Mouse (Mus musculus) urinary bladder, postnatal 10 days (tissue): ENCODE results near the gene Dusp14.

Experiments
- DNase-seq: peaks from one replicate; pipeline ENCODE4 v3.0.0; 2022; ENCODE audit warnings: low spot score

The Dusp14 gene

DNA sequence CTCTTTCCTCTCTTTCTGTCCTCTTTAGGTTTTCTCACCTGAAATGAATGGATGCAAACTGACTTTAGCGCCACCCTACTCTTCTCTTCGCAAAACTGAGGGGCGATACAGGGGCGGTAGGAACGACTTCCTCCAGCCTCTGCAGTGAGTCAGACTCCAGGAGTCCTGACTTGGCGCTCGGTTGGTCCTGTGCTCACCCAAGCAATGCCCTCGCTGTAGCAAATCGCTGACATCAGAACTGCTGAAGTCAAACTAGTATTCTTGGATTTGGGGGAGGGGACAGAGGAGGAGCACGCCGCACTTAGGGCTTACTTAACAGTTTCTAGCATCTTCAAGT lies at the start of gene Dusp14:
TSS of gene Dusp14 (minus strand) at position 228 of the 337 bp plus-strand sequence.
- no peak for DNase-seq

DNA sequence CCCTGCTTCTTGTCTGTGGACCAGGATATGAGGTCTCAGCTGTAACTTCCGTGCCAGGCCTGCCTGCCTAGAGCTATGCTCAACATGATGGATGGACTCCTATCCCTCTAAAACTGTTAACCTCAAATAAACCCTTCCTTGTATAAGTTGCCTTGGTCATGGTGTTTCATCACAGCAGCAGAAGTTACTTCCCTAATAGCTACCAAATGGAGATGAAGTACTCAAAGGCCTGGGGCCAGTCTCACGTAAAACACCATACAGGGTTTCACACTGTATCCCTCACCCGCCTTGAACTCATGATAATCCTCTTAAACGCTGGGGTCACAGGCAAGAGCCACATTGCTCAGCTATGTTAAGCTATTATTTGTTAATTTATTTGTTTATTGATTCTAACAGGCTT lies 48.4 kb upstream of the Dusp14 start:
- no peak for DNase-seq

DNA sequence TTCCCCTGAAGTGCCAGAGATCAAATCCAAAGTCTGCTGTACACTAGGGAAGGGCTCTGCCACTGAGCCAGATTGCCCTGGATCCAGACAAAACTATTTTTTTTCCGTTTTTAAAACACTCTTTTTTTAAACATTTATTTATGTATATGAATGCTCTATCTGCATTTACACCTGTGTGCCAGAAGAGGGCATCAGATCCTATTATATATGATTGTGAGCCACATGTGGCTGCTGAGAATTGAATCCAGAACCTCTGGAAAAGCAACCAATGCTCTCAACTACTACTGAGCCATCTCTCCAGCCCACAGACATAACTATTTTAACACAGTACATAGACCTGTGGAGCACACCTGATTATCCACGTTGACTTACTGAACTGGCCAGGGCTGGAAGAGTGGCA lies 47.2 kb upstream of the Dusp14 start:
- DNase-seq = no peak

DNA sequence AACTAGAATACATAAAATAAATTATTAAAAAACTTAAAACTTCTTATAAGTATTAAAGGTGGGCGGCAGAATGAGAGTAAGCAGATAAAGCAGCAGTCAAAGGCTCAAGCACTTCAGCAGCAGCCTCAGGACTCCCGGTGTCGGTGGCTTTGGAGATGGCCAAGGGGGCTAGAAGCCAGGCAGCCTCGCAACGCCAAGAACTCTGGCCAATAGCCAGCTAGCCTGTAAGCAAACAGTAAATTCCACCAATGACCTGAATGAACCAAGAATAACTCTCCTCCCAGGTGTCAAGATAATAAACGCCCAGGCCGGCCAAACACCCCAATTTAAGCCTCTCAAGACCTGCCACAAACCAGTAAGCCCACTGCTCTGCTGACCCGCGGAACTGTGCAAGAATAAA lies 46.6 kb upstream of the Dusp14 start:
- no peak for DNase-seq

DNA sequence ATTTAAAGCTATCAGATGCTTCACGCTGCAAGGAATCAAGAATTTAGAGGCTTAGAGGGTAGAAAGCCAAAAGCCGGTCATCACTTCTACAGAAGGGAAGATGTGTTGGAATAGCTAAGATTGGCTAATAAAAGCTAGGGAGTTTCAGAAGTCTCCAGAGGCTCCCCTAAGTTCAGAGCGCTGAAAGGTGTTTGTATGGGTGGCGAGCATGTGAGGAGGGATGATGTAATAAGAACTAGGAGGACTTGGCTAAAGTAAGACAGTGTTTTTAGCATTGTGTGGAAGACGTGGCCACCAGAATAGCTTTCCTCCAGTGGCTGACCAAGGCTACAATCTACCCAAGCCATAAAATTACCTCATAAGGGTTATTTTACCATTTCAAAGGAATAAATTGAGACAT lies 44.6 kb upstream of the Dusp14 start:
- DNase-seq = no peak

DNA sequence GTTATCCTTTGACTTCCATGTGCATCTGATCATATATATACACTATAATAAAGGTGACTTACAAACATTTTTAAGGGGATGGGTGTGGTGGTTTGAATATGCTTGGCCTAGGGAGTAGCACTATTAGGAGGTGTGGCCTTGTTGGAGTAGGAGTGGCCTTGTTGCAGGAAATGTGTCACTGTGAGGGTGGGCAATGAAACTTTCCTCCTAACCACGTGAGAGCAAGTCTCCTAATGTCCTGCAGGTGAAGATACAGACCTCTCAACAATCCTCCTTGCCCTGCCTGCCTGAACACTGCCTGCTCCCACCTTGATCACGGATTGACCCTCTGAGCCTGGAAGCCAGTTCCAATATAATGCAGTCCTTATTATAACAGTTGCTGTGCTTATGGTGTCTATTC lies 38.1 kb upstream of the Dusp14 start:
- DNase-seq = no peak

DNA sequence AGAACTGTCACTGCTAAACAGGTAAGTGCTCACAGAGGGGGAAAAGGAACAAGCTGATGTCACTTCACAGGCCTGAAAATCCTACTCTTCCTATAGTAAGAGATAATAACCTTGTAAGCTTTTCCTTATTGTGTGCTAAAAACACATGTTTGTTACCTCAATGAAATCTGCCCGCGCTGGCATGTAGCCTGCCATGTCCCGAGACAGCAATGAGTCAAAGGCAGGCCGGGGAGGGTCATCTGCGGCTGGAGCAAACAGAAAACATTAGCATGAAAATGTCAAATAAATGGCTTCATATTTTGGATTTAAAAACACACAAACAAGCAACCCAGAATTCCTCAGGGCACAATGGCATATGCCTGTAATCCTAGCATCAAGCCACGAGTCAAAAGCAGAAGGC lies 35.0 kb upstream of the Dusp14 start:
- no peak for DNase-seq

DNA sequence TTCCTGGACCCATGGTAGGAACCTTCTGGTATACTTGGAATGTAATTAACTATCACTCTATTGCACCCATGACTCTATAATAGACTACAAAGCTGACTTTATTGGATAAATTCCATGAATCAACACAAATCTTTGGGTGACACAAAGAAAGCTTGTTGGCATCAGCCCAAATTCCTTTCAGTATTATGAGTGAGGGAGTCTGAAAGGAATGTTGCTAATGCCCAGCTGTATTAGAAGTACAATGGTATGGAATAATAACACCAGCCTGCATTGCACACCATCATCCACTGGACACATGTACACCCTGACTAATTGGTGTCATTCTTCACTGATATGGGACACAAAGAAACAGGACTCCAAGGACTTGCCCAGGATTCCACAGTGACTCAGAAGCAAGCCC lies 32.1 kb upstream of the Dusp14 start:
- no peak for DNase-seq

DNA sequence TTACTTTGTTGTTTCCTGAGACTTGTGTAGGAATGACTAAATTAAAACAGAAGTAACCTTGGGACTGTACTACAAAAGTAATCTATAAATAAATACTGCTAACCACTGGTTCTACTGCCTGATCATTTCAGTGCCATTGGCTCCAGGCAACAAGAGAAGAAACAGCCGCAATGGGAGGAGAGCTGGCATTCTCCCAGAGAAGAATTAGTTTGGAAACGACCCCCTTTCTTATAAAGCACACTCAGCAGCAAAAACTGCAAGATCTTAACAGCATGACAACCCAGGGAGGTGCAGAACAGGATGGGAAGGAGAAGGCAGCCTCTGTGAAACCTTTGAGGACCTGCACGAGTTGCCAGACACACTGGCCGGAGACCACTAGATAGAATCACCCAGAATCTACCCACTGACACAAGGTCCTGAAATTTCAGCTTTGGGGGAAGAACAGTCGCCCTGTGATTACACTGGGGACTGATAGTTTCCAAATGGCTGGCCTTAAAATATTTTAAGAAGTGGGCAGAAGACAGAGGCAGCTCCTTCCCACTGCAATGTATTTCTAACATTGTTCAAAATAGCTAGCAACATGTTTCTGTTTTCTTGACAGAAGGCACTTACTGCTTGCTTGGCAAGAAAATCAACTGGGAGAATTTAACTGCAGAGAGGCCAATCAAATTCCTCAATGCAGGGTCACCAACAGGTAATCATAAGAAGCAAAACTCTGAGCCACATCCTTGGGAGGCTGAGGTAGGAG lies 28.4 kb upstream of the Dusp14 start:
- DNase-seq = no peak

DNA sequence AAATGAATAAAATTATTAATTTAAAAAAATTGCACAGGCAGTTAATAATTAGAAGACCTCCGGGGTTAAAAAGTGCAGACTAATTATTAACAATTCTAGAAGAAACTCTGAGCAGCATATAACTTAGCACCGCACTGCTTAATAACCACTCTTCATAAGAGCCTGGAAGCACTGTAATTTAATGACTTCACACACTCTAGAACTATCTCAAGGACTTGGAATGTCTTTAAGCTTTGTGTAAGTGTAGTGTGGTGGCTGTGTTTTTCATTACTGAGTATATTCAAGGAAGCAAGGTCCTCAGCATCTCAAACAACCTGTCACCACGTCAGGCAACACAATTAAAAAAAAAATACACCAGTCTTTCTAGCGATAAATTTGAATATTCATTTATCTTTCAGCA lies 26.0 kb upstream of the Dusp14 start:
- no peak for DNase-seq

DNA sequence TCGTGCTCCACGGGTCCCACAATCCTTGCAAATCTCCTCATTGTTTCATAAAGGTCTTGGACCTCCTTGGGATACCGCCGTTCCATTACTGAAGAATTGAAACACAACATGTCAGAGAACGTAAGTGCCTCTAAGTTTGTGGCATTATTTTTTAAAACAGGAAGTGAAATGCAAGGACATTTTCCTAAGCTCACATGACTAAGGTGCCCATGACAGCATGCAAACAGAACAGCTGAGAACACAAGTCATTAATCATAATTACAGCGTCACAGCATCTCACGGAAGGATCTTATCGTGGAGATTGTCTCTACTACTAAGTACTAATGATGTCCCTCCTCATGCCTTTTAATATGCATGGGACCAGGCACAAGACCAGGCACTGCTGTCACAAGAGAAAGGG lies 21.5 kb upstream of the Dusp14 start:
- DNase-seq = no peak

DNA sequence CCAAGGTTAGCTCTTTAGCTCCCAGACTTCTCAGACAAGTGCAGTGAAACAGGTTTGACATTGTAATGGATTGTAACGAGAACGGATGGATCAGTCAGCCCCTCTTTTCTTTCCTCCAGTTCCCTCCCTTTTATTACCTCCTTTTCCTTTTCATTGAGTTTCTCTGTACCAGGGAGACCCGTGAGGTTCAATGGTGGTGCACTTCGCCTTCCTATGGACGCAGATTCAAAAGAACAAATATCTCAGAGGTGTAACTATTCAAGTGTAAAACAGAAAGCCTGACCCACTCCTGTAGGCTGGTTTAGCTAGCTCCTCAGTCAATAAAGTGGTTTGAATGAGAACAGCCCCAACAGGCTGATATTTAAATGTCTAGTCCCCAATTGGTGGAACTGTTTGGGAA lies 12.8 kb upstream of the Dusp14 start:
- no peak for DNase-seq

DNA sequence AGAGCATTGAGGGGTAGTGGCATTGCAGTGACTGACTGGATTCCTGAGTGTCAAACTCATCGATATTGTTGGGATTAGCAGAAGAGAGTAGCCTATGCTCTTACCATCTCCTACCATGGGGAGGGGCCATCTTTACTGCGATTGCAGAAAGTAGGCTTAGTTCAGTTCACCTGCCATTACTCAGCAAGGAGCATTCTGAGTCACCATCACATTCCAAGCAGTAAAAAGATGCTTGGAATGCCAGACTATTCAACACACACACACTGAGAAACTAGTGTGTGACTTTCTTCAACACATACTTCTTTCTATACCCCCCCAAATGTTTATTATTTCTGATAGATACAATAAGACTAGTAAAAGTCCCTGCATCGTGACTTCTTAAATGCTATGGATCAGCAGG lies 11.3 kb upstream of the Dusp14 start:
- no peak for DNase-seq

DNA sequence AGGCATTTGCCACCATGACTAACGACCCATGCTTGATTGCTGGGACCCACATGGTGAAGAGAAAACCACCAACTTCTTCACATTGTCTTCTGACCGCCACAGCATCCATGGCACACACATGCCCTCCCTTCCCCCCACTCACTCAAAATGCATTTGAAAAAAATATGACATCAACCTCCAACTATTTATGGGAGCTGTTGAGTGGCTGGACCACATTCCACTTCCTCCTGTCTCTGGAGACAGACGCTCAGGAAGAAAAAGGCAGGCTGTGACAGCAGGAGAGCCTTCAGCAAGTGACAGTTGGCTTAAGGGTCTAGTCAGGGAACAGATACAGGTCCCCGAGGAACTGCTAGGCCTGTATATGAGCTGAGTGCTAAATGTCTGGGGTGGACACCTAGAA lies 10.8 kb upstream of the Dusp14 start:
- no peak for DNase-seq

DNA sequence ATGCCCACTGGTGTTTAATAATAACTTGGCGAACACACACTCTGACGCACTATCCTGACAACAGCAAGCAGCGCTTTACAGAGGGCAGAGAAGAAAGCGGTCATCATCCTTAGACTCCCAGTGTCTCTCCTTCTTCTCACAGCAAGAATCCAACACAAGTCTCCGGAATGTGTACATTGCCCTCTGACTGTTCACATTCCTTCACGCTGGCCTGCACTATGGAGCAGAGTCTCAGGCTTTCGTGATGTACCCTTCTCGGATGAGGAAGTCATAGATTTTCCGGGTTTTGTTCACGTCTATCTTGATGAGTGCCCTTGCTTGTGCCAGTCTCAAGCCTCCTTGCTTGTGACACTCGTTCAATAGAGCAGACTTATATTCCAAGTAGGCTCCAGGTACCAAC lies 10.3 kb upstream of the Dusp14 start:
- DNase-seq = no peak

DNA sequence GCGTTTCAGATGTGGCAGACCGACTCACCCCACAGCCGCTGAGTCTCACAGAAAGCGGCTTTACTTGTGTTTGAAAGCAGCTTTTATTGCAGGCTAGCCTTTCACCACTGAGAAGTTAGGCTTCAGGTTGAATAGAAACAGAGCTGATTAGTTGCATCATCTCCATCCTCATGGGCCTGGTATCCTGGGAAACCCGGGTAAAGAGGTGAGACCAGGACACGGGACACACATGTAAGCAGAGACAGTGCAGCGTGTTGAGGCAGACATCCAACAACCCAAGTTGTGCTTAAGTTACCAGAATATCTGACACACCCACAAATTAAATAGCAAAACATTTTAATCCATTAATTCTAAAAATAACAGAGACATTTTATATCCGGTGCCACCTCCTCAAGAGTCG lies 9.5 kb upstream of the Dusp14 start:
- DNase-seq = no peak

DNA sequence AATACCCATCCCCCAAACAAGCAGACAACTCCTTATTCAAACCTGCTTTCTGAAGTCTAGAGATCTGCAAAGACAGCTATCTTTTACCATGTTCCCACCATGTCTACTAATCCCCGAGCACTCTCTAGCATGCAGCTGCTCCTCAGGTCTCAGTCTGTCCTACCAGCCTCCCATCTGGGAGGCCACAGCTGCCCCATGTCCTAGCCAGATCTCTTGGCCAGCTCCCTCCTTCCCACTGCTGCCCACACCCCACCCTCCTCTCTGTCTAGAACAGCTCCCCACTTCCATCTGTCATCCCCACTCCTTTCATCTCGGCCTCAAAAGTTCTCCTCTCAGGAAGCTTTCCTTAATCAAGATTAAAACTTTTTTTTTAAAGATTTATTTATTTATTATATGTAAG lies 7.9 kb upstream of the Dusp14 start:
- DNase-seq = no peak

DNA sequence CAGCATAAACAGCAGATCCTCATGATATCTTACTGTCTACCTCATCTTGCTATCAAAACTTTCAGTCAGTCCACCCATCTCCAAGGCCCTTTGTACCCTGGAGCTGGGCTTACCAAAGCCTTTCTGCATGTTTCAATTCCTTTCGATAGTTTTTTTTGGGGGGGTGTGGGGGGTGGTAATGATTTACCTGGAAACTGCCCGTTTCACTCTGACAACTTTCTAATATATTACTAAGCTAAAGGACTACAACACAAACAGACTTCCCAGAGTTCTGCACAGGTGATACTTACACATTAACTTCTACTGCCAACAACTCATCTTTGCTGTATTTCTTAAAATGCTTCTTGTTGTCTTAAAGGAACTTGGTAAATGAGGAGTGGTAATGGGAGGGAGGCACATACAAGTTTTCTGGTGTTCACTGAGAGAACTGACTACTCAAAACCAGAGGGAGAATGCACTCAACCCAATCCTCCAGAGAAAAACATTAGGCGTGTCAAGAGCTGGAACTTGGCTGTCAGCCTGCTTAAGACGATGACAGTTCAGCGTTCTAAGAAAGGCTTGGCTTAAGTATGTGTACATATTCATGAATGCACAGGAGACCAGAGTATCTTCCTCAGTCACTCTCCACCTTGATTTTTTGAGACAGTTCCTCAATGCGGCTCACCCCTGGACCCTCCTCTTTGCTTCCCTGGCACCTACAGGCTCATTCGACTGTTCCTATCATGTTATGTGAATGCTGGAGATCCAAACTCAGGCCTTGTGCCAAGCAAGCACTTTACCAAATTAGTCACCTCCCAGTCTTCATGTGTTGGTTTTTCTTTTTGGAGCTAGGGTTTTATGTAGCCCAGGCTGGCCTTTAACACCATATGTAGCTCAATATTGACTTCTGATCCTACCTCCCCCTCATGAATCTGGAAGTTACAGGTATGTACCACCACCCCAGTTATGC lies 5.0 kb upstream of the Dusp14 start:
- no peak for DNase-seq

DNA sequence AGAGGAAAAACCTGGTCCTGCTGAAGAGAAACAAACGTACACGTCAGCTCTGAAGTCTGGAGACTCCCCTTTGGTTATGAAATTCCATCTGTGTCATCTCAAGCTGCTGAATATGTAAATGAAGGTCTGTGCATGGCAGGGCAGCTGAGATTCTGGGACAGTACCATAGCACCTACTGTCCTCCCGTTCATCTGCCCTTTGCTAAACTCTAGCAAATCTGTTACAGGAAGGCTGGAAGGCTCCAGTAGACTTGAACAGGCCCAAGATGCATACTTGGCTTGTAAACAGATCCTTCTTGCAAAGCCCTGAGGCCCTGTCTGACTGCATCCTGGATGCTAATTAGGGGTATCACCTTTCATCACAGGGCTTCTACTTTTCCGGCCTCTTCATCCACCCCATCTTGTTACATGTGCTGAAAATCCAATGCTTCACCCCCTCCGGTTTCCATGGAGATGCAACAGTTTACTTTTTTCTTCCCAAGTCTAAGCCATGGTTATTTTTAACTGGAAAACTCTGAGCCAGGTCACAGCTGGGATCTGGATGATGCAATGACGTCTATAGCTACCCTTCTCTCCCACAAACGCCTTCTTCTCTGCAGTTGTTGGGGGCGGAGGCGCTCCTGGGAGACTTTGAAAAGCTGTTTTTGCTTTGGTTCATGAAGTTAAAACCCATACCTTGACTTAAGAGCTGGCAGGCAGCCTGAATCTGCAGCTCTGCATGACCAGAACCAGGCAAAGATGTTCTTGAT lies 4.0 kb upstream of the Dusp14 start:
- DNase-seq = no peak

DNA sequence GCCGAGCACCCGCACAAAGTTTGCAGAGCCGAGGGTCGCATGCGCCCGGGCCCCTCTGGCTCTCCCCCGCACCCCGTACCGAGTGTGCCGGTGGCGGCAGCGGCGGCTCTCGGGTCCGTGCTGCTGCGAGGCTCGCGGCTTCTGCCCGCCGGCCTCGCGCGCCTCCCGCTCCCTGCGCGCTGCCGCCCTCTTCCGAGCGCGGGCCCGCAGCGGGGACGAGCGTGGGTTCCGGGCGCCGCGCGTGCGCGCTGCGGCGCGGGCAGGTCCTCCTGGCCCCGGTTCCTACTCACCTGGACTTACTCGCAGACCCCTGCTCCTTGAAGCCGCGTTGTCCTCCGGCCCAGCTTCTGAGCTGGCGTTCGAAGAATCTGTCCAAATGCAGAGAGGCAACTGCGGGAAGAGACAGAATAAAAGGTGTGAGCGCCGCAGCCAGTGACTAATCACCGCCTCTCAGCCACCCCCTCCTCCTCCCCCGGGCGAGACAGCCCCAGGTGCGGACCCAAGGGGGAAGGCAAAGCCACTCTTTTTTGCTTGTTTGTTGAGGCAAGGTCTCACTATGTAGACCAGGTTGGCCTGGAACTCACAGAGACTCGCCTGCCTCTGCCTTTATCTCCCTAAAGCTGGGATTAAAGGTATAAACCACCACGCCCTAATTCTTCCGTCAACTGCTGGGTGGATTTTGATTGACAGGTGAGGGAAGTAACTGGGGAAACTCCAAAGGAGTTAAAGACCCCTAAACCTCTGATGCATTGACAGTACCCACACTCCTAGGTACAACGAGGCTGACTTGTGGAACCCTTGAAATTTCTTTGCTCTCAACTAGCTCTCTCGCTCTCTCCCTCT lies 649 bp downstream of the Dusp14 start:
- no peak for DNase-seq

DNA sequence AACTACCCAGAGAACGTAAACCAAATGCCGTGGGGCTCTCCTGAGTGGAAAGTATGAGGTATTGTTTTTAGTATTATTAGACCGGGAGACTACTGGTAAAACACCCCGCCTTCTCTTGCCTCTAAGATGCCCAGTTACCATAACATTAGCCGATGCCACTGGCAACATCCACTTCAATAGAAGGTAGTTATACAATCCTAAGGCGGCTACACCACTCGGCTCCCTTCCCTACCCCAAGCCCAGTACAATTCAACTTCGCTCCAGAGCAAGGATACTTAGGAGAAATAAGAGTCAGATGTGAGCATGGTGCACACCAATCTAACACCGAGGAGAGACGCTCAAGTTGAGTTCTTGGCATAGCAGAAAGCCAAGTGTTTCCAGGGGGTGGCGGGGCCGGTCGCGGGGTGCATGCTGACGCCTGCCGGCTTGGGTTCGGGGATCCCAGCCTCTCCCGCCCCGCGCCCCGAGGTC lies 1.3 kb downstream of the Dusp14 start:
- no peak for DNase-seq
